Mouse (Mus musculus) testis, adult 2 months (tissue): ENCODE results near the gene Hbq1b.

Experiments
- CTCF ChIP-seq: fragments of 200-500 bp; IDR thresholded peaks from 2 replicates; pipeline ENCODE4 v1.5.1; 2012; ENCODE audit warnings: low read depth, mild to moderate bottlenecking, inconsistent platforms, low read length, moderate library complexity; ENCODE audit not compliant: control insufficient read depth, insufficient read depth, insufficient replicate concordance
- POLR2A ChIP-seq: fragments of 200-500 bp; IDR thresholded peaks from 2 replicates; pipeline ENCODE4 v1.6.1; 2012; ENCODE audit warnings: low read depth, mild to moderate bottlenecking, inconsistent platforms, low read length, moderate library complexity; ENCODE audit not compliant: control insufficient read depth

GRCm38 (mm10) chr11:32300279-32301267 is 13.8 kb downstream of the Hbq1b start:
- TF ChIP-seq CTCF (no peak), POLR2A (no peak)
